Mouse (Mus musculus): Measurements from ENCODE around the gene Psmd14. TPM values are rescaled to one million over a fixed set of nuclear protein-coding genes. Genes with fewer than 3 reads are reported as not detected.

Gene Psmd14
- polyA plus RNA-seq, 1 experiment = 98.8 TPM

- no peak for TF ChIP-seq MYOG (IDR thresholded peaks at IDR 0.05; ENCODE audit: control insufficient read depth, extremely low read depth, insufficient read length)
- TF ChIP-seq MAX (IDR thresholded peaks at IDR 0.05) = no peak
- no peak for TF ChIP-seq CTCF (IDR thresholded peaks at IDR 0.05; ENCODE audit: control insufficient read depth, insufficient read depth, insufficient read length)
- TF ChIP-seq USF1 (IDR thresholded peaks at IDR 0.05; ENCODE audit: low read depth) = no peak
- TF ChIP-seq CEBPB (IDR thresholded peaks at IDR 0.05; ENCODE audit: low read depth) = no peak
- TF ChIP-seq FOSL1 (IDR thresholded peaks at IDR 0.05; ENCODE audit: insufficient read depth, low read length, poor library complexity, severe bottlenecking) = no peak
- no peak for TF ChIP-seq MYOD1 (IDR thresholded peaks at IDR 0.05; ENCODE audit: control insufficient read depth, insufficient read length, low read depth)
- Histone ChIP-seq H3K79me3 (ENCODE audit: low read depth) (no peaks in the 10 kb centered on the region), H3K79me2 (ENCODE audit: control insufficient read depth, insufficient read depth) (no peaks in the 10 kb centered on the region), H3ac (ENCODE audit: control insufficient read depth, insufficient read length, low read depth) (no peak overlapping the region), H3K4me3 (ENCODE audit: insufficient read depth, poor library complexity, severe bottlenecking) (no peak overlapping the region), H3K36me3 (ENCODE audit: control insufficient read depth, insufficient read depth) (no peaks in the 10 kb centered on the region), H3K27me3 (ENCODE audit: control insufficient read depth, insufficient read depth, insufficient read length) (no peaks in the 10 kb centered on the region)
Observed at GRCm38 (mm10) chr2:61815583-61816313, 104.3 kb downstream of the Psmd14 start.

GRCm38 (mm10) chr2:61818197-61818596, 106.7 kb downstream of the Psmd14 start:
- Histone ChIP-seq H3ac (ENCODE audit: control insufficient read depth, insufficient read length, low read depth) (no peak overlapping the region), H3K27me3 (ENCODE audit: control insufficient read depth, insufficient read depth, insufficient read length) (no peaks in the 10 kb centered on the region), H3K36me3 (ENCODE audit: control insufficient read depth, insufficient read depth) (no peaks in the 10 kb centered on the region), H3K79me3 (ENCODE audit: low read depth) (no peaks in the 10 kb centered on the region), H3K79me2 (ENCODE audit: control insufficient read depth, insufficient read depth) (no peaks in the 10 kb centered on the region), H3K4me3 (ENCODE audit: insufficient read depth, poor library complexity, severe bottlenecking) (no peak overlapping the region)
- no peak for TF ChIP-seq FOSL1 (IDR thresholded peaks at IDR 0.05; ENCODE audit: insufficient read depth, low read length, poor library complexity, severe bottlenecking)

GRCm38 (mm10) chr2:61820203-61820602, 108.7 kb downstream of the Psmd14 start:
- H3K36me3 ChIP-seq (ENCODE audit: control insufficient read depth, insufficient read depth) = no peaks in the 10 kb centered on the region
- no peak overlapping the region for H3ac ChIP-seq (ENCODE audit: control insufficient read depth, insufficient read length, low read depth)
- H3K79me3 ChIP-seq (ENCODE audit: low read depth) = no peaks in the 10 kb centered on the region
- H3K27me3 ChIP-seq (ENCODE audit: control insufficient read depth, insufficient read depth, insufficient read length) = no peaks in the 10 kb centered on the region
- H3K4me3 ChIP-seq (ENCODE audit: insufficient read depth, poor library complexity, severe bottlenecking) = no peak overlapping the region
- no peaks in the 10 kb centered on the region for H3K79me2 ChIP-seq (ENCODE audit: control insufficient read depth, insufficient read depth)
- TF ChIP-seq MAX (IDR thresholded peaks at IDR 0.05) (no peak), CEBPB (IDR thresholded peaks at IDR 0.05; ENCODE audit: low read depth) (no peak), CTCF (IDR thresholded peaks at IDR 0.05; ENCODE audit: control insufficient read depth, insufficient read depth, insufficient read length) (no peak), USF1 (IDR thresholded peaks at IDR 0.05; ENCODE audit: low read depth) (no peak), MYOD1 (IDR thresholded peaks at IDR 0.05; ENCODE audit: control insufficient read depth, insufficient read length, low read depth) (no peak), MYOG (IDR thresholded peaks at IDR 0.05; ENCODE audit: control insufficient read depth, extremely low read depth, insufficient read length) (no peak), FOSL1 (IDR thresholded peaks at IDR 0.05; ENCODE audit: insufficient read depth, low read length, poor library complexity, severe bottlenecking) (no peak)

- no peaks in the 10 kb centered on the region for H3K79me3 ChIP-seq (ENCODE audit: low read depth)
- TF ChIP-seq MYOG (IDR thresholded peaks at IDR 0.05; ENCODE audit: control insufficient read depth, extremely low read depth, insufficient read length) = no peak
- no peak for TF ChIP-seq USF1 (IDR thresholded peaks at IDR 0.05; ENCODE audit: low read depth)
- TF ChIP-seq MYOD1 (IDR thresholded peaks at IDR 0.05; ENCODE audit: control insufficient read depth, insufficient read length, low read depth) = no peak
- TF ChIP-seq FOSL1 (IDR thresholded peaks at IDR 0.05; ENCODE audit: insufficient read depth, low read length, poor library complexity, severe bottlenecking) = no peak
- no peak for TF ChIP-seq CEBPB (IDR thresholded peaks at IDR 0.05; ENCODE audit: low read depth)
- TF ChIP-seq CTCF (IDR thresholded peaks at IDR 0.05; ENCODE audit: control insufficient read depth, insufficient read depth, insufficient read length) = no peak
- TF ChIP-seq MAX (IDR thresholded peaks at IDR 0.05) = no peak
- no peak overlapping the region for H3ac ChIP-seq (ENCODE audit: control insufficient read depth, insufficient read length, low read depth)
- H3K27me3 ChIP-seq (ENCODE audit: control insufficient read depth, insufficient read depth, insufficient read length) = no peaks in the 10 kb centered on the region
- H3K36me3 ChIP-seq (ENCODE audit: control insufficient read depth, insufficient read depth) = no peaks in the 10 kb centered on the region
- H3K4me3 ChIP-seq (ENCODE audit: insufficient read depth, poor library complexity, severe bottlenecking) = no peak overlapping the region
- H3K79me2 ChIP-seq (ENCODE audit: control insufficient read depth, insufficient read depth) = no peaks in the 10 kb centered on the region
Observed at GRCm38 (mm10) chr2:61823426-61824140, 112.1 kb downstream of the Psmd14 start.

- no peaks in the 10 kb centered on the region for H3K27me3 ChIP-seq (ENCODE audit: control insufficient read depth, insufficient read depth, insufficient read length)
- H3K79me3 ChIP-seq (ENCODE audit: low read depth) = no peaks in the 10 kb centered on the region
- H3K79me2 ChIP-seq (ENCODE audit: control insufficient read depth, insufficient read depth) = no peaks in the 10 kb centered on the region
- TF ChIP-seq USF1 (IDR thresholded peaks at IDR 0.05; ENCODE audit: low read depth) (no peak), MYOG (IDR thresholded peaks at IDR 0.05; ENCODE audit: control insufficient read depth, extremely low read depth, insufficient read length) (no peak), MAX (IDR thresholded peaks at IDR 0.05) (no peak), CEBPB (IDR thresholded peaks at IDR 0.05; ENCODE audit: low read depth) (no peak), FOSL1 (IDR thresholded peaks at IDR 0.05; ENCODE audit: insufficient read depth, low read length, poor library complexity, severe bottlenecking) (no peak), CTCF (IDR thresholded peaks at IDR 0.05; ENCODE audit: control insufficient read depth, insufficient read depth, insufficient read length) (no peak), MYOD1 (IDR thresholded peaks at IDR 0.05; ENCODE audit: control insufficient read depth, insufficient read length, low read depth) (no peak)
- no peaks in the 10 kb centered on the region for H3K36me3 ChIP-seq (ENCODE audit: control insufficient read depth, insufficient read depth)
- no peak overlapping the region for H3K4me3 ChIP-seq (ENCODE audit: insufficient read depth, poor library complexity, severe bottlenecking)
- no peak overlapping the region for H3ac ChIP-seq (ENCODE audit: control insufficient read depth, insufficient read length, low read depth)
Observed at GRCm38 (mm10) chr2:61837243-61837806, 125.8 kb downstream of the Psmd14 start.

Small RNA genes within 50 kb of the gene (microRNA-seq; reads per million reads assigned to microRNA genes)
- not detected for gene Gm22403 (ENCODE audit: borderline microRNAs expressed)

Other genes starting within 250 kb of the Psmd14 start
- gene Tank, start 133.1 kb upstream of the Psmd14 start, polyA plus RNA-seq (2012; fragmentation: generic; extraction: Trizol) = 8.5 TPM
- 0.01 TPM for gene Tbr1, start 91.2 kb downstream of the Psmd14 start, polyA plus RNA-seq (2012; fragmentation: generic; extraction: Trizol)